Mouse (Mus musculus): ENCODE data around the gene Igfals.

DNA sequence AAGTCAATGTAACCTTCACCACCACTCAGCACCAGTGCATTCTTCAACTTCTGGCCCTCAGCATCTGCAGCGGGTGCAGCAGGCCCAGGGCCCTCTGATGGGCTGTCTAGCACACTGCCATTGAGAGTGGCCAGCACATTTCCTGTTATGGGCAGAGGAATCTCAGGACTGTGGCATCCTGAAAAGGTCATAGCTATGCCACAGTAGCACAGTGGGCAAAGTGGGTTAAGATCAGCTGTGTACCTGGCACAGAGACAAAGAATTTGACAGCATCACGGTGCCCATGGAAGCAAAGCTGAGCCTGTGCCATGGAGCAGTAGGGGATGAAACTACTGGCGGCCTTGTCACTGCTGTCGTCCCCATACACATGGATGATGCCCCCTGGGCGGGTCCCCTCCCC, 33.4 kb downstream of the Igfals start:
- TF ChIP-seq CTCF (IDR thresholded peaks at IDR 0.05; ENCODE audit: low read depth, low read length) (no peak), TAL1 (conservative IDR thresholded peaks at IDR 0.05; ENCODE audit: low read depth, low read length) (no peak), GATA2 (IDR thresholded peaks at IDR 0.05; ENCODE audit: borderline replicate concordance, low read depth, low read length) (no peak)

All from G1E (cell line).